Mouse (Mus musculus) heart, adult 9 months (tissue): ENCODE results near the gene Rgs10.

ENCODE experiments used
- DNase-seq, 2 experiments: peaks; one replicate each; pipeline ENCODE4 v3.0.0; 2022; ENCODE audit warnings: low spot score in 2 of 2

The Rgs10 gene

DNA sequence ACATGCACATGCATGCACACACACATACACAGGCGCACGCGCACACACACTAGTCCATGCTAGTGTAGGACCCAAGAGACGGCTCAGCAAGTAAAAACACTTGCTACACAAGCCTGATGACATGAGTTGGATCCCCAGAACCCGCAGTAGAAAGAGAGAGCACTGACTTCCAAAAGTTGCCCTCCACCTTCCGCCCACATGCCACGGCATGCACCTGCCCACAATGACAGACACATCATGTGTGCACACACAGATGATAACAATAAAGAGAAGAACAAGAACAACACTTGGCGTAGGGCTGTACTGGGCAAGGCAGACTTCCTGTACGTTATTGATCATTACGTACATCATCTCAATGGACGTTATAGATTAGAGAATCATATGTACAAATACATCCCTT is 44.4 kb downstream of the Rgs10 start:
- no peak for DNase-seq

DNA sequence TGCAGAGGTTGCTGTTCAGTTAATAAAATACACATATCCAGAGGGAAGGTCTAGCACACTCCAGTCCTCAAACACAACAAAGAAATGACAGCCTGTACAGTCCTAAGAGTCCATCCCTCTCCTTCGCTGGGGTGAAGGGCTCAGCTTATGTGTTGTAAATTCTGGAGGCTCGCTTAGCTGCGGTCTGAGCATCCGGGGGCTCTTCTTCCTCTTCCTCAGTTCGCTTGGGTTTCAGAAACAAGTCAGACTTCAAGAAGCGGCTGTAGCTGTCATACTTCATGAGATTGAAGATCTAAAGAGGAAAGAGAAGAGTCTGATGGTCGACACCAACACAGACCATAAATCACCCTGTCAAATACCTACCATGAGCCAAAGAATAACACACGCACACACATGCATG is 44.8 kb downstream of the Rgs10 start:
- no peak for DNase-seq

DNA sequence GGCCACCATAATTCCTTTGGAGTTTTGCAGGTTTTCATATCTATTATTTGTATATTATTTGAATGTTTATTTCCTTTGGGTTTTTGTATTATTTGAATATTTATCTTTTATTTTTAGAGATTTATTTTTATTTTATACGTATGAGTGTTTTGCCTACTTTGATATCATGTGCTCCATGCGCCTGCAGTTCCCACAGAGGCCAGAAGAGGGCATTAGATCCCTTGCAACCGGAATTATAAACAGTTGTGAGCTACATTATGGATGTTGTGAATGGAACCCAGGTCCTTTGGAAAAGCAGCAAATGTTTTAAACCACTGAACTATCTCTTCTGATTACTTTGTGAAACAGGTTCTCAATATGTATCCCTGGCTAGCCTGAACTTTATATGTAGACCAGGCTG is 46.2 kb downstream of the Rgs10 start:
- DNase-seq: no peak

DNA sequence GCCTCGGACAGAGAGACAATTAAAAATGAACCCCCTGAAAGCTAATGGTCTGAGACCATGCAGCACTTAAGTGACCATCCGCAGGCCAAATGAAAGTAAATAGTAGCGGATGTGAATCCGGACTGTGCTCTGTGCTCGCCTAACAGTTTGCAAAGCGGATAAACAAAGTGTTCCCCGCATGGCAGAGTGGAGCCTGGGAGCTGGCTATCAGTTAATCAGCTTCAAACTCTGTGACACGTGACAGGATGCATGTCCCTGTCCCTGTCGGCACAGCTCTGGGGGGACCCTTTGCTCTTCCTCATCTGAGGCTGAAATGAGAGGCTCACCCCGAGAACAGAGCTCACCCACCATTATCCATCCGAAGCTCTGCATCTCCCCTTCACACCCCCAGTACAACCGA is 49.2 kb downstream of the Rgs10 start:
- no peak for DNase-seq

DNA sequence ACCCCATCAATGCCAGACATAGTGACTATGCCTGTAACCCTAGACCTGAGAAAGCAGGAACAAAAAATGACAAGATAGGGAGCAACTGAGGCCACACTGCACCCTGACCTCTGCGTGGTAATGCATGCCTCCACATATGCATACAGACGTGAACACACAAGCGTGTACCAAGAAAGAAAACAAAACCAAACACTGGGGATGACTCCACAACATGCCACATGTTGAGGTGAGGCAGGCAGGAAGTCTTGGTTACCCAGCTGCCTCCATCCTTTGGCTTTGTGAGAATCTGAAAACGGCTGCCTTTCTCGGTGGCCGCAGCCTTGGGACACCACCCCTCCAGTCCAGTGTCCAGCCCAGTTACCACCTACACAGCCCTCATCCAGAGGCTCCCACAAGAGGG is 49.7 kb downstream of the Rgs10 start:
- no peak for DNase-seq

DNA sequence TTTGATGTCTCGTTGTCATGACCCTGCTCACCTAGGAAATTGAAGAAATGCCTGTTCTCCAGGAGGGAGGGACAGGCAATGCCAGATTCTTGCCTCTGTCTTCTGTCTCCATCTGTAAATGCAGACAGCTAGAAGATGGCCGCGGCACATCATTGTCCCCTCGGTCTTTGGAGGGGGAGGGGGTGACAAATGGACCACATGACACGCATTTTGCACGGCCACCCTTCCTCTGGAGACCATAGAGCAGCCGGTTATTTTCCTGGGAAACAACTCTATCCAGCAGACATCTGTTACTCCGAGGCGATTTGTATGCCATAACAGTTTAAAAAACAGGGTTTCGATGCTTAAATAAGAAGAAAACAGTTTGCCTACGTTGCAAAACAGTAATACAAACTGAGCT is 51.9 kb downstream of the Rgs10 start:
- no peak for DNase-seq

DNA sequence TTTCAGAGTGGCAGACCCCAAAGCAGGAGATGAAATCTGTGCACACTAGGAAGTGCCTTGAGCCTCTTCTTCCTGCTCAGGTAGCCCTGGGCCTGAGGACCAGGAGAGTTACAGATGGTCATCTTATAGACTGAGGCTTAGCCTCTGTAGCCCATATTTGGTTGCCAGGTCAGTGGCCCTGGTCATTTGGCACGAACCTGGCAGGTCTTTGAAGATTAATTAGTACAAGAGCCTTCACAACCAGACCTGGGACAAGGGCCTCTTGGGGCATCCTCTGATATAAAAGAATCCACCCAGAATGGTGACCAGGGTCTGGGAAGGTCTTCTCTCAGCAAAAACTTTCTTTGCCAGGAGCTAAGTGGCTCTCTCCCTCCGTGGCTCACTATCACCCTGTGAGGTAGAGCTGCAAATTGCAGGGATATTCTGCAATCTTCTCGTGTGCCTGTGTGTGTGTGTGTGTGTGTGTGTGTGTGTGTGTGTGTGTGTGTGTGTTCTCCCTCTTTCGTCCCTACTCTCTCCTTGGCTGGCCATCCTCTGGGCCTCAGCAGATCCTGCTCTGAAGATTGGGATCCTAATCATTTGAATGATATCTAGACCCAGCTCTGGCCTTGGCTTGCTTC is 53.4 kb downstream of the Rgs10 start:
- no peak for DNase-seq

DNA sequence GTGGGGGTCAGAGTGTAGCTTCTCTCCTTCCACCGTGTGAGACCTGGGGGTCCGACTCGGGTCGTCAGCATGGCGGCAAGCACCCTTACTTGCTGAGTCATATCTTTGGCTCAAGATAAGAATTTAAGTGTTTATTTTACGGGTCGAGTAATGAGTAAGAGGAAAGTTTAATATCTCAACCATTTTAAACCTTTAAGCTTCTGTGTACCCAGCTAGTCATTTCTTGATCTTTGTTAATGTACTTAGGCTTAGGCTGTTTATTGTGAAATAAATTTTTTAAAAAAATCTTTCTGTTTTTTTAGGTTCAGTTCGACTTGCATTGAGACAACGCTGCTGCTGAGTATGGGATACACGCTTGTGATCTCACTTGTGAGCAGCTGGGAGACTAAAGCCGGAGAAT is 54.0 kb downstream of the Rgs10 start:
- DNase-seq: no peak

DNA sequence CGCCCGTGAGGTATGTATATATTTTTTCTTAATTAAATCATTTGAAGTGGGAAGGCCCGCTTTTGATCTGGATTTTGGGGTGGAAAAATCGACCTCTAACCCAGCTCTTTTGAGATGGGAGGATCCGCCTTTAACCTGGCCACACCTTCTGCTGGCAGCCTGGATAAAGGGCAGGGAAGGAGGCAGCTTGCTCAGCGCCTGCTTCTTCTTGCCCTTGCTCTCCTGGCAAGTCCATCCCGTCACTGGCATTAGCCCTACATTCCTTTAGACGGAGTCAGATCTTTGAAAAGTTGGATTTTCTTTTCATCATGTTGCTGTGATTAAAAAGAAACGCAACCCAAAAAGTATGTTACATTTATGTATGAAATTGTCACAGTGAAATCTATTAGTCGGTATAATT is 54.8 kb downstream of the Rgs10 start:
- no peak for DNase-seq

DNA sequence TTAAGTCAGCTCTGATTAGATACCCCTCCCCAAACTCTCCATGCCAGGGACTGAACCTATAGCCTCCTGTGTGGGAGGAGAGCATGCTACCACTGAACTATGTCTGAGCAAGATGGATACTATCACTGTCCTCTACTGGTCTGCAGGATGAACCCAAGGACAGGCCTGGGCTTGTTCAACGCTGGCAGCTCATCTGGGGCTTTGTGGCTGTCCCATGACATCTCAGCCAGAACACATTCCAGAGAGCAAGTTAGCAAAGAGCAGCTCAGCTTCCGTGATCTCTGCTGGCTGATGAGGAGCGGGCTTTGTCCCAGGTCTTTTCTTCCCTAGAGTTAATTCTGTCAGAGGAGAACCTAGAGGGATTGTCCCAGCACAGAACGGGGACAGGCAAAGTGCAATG is 55.6 kb downstream of the Rgs10 start:
- no peak for DNase-seq

DNA sequence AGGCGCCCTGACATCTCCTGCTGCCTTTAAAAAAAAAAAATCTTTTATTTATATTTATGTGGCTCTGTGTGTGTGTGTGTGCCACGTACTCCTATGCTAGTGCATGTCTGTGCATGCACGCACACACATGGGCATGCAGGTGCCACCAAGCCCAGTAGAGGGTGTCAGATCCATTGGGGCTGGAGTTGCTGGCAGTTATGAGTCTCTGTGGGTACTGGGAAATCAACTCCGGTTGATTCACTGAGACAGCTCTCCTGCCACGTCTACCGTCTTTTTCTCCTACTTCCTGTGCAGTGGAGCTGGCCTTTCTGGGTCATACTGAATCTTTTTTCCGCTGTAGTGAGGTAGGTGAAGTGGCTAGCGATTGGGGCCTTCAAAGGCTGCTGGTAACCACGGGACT is 58.8 kb downstream of the Rgs10 start:
- no peak for DNase-seq

DNA sequence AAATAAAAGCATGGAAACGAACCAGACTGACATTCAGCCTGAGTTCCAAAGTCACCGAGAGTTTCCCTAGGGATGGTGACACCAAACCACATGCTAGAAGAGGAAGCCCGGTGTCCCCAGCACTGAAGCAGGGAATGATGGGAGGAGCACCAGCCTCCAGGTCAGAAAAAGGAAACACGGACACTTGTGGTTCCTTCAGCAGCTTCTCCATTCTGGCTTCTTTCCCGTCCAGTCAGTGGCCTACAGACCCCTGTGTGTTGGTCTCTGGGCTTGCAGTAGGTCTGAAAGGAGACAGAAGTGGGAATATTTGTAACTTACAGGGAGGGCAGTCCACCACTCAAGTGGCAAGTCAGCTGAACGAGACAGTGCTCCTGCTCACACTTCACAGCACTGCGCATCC is 59.4 kb downstream of the Rgs10 start:
- no peak for DNase-seq

DNA sequence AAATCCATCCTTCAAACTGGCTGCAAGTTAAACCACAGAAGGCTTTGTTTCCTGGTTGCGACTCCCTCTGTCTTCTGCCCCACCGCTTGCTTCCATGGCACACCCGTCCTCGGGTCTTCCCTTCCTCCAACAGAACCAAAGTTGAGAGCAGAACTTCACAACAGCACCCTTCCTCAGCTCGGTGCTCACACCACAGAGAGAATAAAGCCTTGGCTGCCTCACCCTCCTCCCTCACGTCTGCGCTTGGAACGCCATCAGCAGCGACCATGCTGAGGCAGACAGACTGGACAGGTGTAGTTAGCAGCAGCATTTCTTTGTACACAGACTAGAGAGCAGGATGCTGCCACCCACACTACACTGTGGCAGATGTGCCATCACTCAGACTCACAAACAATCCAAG is 59.8 kb downstream of the Rgs10 start:
- no peak for DNase-seq

DNA sequence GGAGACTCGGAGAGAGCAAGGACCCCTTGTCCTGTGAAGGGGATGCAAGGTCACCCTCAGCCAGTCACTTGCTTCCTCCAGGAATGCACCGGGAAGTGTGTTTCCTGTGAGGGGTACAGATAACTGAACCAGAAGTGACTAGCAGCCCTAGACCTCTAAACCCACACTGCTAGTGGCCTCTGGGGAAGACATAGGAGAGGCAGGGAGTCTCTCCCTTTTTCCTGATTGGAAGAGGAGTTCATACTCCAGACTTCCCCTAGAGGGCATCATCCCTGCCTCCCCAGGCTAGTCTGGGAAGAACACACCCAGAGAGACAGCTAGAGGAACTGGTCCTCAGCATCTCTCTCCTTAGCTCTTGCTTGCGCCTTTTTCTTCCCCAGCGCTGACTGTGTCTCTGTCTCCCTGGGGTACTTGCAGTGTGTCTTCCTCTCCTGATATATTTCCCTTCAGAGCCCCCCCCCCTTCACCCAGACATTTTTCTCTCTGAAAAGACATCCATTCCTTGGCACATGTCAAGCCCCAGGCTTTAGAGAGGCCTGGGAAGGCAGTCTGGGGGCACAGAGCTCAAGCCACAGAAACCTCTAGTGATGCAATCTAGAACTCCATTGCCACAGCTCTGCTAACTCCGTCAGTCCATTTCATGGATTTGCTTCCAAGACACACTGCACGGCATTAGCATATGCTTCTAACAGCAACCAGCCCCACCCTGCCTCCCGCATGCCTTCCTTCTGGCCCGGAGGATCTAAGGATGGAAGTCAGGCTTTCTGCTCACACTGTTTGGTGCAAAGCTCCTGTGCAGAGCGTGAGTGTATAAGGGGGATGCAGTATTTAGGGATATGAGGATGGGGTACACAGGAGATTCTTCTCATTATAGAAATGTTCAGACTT is 61.4 kb downstream of the Rgs10 start:
- no peak for DNase-seq

DNA sequence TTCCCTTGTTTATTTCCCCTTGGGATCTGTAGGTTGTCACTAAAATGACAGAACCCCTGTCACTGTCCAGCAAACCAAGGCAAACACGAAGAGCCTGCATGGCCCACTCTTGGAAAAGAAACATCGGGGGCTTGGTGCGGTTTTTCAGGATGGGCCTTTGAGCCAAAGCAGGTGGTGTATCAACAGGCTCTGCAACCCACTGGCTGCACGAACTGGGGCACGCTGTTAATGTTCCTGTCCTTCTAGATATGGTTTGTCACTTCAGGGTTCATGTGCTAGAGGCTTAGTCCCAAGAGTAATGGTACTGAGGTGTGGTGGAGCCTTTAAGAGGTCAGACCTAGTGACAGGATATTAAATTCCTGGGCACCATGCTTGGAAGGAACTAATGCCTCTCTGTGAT is 63.1 kb downstream of the Rgs10 start:
- DNase-seq: no peak

DNA sequence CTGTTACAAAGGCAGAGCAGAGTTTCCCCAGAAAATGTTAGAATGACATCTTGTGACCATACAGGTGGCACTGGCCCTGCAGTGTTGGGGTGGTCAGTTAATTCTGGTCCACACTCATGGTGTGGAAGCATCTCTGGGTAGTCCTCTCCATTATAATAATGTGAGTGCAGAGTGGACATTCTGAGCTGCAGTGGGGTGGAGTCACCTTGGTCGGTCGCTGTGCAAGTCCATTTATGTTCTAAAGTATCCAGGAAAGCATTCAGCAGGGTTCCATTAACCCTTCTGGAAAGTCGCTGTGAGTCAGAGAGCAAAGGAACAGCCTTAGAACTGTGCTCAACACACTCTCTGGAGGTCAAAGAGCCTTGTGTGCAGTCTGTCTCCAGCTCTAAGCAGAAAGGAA is 65.8 kb downstream of the Rgs10 start:
- no peak for DNase-seq

DNA sequence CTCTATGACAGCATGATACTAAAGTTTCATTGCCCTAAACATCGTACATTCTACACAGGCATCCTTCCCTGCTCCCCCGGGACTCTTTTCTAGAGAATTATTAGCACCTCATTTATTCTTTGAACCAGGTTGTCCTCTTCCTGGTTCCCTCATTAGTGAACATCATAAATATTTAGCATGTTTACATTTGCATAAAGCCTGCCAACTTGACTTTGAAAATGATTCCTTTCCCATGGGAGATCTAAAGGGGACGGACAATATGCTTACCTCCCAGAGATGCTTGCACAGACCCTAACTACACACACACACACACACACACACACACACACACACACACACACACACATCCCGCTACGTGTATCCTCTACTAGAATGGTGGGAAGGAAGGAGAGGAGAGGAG is 67.4 kb downstream of the Rgs10 start:
- no peak for DNase-seq

DNA sequence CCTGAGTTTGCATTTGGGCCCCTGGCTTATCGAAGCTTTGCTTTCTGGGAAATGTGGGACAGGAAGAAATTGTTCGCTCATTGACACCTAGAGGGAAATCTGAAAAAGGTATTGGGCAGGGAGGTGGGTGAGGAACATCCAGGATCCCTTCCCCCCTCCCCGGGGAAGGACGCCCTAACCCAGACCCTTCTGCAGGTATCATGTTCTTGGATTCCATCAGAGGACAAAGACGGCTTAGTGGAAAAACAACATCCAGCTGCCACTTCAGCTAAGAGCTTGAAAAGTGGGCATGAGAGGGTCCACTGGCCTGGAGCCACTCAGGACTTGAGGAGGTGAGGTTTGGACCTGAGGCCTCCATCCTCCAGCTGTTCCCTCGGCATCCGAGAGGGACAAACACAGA is 68.2 kb downstream of the Rgs10 start:
- DNase-seq: no peak

DNA sequence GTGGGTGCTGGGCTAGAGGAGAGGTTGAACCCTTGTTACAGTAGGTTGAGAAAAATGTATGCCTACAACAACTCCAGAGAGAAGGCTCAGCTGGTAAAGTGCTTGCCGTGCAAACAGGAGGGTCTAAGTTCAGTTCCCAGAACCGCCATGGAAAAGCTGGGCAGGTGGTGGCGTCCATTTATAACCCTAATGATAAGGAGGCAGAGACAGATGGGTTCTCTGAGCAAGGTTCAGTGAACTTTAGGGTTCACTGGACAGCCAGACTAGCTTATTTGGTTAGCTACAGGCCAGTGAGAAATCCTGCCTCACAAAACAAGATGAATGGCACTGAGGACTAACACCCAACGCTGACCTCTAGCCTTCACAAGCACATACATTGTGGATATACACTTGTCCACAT is 68.8 kb downstream of the Rgs10 start:
- DNase-seq: no peak

DNA sequence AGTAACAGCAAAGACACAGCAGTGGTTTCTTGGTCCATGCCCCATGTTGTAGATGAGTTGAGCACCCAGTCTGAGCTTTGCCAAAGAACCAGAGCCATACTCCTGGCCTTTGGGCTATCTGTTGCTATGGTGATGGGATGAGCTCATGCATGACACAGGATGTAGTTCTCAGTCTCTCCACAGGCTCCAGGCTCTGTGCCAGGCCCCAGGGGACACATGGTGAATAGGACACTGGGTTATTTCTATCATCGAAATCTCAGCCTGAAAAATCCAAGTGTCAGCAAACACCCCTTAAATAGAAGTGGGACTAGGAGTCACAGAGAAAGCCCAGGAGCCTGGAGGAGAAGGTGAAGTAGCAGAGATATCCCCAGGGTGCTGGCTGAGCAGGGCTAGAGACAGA is 70.0 kb downstream of the Rgs10 start:
- peak; percentile 51 to 52 for DNase-seq

DNA sequence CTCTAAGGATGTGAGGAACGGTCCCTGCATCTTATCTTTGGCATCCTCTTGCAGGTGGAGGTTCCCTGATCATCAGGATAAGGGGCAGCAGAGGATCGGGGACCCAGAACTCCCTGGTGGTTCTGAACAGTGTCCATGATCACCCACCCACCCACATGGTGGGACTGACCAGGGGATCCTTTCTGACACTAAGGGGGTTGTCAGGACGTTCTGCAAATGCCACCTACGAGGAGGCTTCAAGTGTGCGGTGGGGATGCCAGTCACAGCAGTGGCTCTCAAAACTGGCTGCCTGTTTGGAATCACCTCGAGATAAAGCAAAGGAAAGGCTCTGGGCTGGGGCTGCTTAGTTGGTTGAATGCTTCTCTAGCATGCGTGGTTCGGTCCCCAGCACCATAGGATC is 71.6 kb downstream of the Rgs10 start:
- DNase-seq: no peak

DNA sequence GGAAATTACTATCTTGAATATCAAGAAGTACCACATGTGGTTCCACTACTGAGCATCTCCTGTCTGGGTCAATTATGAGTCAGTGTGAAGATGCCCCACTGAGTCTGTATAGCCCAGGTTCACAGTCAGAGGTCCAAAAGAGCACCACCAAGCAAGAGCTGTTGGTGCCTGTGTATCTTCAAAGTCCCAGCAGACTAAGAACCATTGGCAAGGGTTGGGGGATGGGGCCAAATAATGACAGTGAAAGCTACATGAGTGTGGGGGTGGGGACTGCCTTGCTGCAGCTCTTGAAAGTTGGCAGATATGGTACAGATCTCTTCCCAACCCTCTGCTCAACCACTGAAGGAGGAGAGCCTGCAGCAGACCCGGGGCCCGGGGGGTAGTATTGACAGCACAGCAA is 72.0 kb downstream of the Rgs10 start:
- DNase-seq: no peak

DNA sequence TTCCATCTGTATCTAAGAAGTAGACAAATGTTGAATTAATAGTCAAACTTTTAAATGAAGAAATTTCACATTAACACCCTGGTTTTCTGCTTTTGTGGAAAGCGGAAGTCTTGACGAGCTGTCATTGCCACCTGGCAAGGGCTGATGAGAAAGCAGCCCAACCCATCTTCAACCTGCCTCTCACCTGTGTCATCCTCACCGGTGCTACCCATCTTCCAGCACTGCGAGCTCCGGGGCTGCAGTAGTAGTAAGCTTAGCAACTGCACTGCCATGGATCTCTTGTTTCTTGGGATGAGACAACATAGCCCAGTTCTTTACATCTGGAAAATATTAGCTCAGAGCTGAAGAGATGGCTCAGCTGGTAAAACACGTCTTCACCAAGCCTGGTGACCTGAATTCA is 72.9 kb downstream of the Rgs10 start:
- DNase-seq: no peak
